Mouse (Mus musculus) kidney, postnatal 25 days (tissue): ENCODE results near the gene Cfap99.

Experiments
- DNase-seq, 2 experiments: peaks; one replicate each; pipeline ENCODE4 v3.0.0; 2021; ENCODE audit warnings: mixed read lengths in 2 of 2

The Cfap99 gene

DNA sequence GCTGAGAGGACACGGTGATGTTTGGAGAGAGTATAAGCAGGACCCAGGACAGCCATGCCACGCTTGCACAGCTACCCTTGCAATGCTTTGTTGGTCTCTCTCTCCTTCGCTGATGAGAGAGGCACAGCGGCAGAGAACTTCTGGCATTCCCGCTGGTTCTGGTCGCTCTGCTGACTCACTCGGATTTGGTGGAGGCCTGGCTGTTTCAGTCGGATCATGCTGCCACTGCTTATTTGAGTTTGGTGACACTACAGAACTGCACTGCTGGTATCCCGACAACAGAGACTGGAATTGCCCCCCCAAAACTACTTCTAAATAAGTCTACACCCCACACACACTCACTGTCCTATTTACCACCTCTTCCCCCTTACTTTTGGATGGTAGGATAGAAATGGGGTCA, 9.2 kb upstream of the Cfap99 start:
- DNase-seq, result no peak

DNA sequence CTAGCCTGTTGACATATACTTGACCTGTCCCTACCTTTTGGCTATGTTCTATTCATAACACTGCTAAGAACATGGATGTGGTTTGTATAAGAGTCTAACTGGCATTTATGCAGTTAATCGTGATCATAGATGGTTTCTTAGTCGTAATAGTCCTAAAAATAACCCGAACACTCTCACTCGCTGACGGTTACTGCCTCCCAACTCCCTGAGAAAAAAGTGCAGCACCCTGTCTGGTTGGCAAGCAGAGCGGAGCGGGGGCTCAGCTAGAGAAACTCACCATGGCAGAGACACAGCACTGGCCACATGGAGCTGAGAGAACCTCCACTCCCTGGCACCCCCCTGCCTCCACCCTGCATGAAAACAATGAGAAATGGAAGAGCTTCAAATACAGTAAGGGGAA, 7.4 kb upstream of the Cfap99 start:
- DNase-seq, result no peak

DNA sequence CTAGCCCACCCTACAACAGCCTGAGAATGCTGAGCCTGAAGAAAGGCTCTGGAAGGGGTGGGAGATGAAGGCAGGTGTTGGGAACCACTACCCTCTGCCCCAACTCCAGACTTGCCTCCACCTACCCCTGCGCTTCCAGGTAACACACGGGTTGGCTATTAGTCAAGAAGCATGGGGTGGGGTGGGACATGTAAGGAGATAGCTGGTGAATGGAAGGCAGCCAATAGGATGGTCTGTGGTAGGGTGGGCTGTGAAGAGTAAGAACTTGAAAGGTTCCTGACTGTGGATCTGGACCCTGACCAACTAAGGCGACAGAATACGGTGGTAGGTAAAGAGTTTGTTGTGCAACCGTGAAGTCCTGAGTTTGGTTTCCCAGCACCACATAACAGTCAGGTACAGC, 5.0 kb upstream of the Cfap99 start:
- DNase-seq, result peak in 1 of 2 experiments; percentile 6

DNA sequence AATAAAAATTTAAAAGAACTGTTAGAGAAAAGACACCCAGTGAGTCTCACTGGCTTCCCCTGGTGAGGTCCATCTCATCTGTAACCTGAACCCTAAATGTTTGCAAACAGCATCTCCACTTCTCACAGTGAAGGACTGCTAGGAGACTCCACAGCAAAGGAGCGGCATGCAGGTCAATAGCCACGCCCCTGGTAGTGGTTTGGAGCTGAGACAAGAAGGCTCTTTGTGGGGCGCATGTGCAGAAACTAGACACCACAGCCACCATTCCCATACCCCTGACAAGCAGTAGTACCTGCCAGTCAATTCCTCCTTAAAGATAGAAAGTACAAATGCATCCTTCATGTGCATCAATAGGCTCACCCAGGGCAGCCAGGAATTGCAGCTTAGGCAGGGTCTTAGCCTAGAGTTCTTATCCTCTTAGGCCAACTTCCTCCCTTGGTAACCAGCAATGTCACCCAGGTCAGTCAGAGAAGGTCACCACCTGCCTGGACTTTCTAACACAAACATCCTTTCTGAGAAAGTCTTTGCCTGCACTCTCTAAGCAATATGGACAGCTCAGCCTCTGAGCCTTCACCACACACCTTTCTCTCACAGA, 4.1 kb upstream of the Cfap99 start:
- no peak for DNase-seq

DNA sequence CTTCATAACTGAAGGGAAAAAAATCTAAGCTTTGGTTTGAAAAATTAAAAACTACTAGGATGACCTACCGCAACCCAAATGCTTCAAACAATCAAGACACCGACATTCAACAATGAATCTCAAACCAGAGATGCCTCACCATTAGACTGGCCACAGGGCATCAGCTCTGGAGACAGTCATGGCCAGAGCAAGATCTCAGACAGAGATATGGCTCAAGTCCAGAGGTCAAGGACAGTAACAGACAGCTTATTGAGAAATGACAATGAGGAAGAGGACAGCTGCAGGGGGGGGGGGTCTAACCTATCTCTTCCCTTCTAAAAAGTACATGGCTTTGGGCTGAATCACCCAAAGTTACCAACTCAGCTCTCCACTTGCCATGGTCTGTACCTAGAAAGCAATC, 3.1 kb upstream of the Cfap99 start:
- no peak for DNase-seq

DNA sequence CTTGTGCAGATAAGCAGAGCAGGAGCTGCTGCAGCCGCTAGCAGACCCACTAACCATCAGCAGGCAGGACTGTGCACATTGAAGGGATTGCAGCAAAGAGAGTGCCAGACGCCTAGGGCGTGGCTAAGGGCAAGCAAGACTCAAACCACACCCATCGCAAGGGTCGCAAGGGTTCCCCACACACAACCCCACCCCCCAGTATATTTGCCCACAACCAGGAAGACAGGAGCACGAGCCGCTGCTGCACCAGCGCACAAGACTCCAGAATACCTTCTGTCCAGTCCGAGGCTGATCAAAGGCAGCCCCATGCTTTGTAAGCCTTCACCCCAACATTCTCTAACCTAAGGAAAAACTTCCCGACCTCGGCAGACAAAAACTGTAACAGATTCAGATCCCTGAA, 1.9 kb upstream of the Cfap99 start:
- no peak for DNase-seq

DNA sequence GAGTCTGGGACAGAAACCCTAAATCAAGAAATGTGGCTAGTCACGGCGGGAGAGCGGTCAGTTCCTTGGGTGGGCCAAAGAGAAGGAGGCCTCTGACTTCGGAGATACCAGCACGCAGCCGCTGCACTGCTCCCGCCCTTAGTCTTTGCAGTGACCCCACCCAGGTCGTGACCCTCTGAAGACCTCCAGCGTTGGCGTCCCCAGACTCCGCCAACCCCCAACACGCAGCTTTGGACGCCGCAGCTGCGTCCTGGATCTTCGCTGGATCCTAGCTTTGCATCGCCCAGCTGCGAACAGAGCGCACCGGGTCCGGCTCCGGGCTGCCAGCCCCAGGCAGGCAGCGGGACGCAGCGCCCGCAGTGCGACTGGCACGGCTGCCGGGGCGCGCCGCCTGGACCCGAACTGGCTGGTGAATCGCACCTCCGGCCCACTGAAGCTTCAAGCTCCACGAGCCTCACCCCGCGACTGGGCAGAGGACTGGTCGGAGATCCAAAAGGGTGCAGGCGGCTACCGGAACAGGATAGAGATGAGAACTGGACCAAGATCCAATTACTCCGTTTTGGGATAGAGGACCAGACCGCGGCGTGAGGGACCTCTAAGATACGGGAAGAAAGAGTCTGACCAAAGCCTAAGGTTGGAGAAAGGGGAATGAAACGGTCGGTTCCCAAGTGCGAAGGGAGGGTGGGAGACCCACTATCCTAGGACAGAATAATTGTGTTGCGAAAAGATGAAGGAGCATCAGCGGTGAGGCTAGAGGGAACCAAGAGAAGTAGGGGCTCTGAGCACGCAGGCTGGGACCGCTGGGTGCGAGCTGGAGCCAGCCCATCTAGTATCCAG, 1.2 kb upstream of the Cfap99 start:
- no peak for DNase-seq

DNA sequence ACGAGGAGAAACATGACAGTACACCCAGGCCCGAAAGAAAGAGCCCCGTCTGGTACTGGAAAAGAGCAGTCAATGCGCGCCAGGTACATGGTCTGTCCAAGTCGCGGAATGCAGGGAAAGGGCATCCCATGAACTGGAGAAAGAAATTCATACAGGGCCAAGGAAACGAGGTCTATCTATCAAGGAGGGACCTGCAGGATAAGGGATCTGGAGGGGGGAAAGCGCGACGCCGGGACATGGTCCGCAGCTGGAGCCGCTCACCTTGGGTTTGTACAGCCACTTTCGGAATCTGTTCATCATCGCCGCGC, 608 bp upstream of the Cfap99 start:
- no peak for DNase-seq

DNA sequence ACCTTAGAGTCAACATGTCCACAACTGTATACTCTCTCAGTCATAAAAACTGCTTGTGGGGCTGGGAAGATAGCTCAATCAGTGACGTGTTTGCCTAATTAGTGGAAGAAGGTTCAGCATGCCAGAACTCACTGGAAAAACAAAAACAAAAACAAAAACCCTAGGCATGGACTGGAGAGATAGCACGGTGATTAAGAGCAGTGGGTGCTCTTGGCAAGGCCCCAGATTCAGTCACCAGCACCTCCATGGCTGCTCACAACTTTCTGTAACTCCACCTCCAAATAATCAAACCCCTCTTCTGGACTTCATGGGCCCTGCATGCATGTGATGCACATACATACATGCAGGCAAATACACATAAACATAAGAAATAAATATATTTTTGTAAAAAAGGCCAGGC, 886 bp downstream of the Cfap99 start:
- DNase-seq, result no peak

DNA sequence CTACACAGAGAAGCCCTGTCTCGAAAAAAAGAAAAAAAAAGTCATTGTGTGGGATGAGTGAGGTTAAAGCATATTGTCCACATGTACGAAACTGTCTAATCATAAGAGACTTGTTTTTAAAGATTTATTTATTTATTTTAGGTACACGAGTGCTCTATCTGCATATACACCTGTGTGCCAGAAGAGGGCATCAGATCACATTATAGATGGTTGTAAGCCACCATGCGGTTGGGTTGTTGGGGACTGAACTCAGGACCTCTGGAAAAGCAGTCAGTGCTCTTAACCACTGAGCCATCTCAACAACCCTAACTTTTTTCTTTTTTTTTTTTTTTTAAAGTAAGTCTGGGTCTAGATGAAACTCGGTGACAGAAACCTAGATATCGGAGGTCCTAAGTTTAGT, 5.0 kb downstream of the Cfap99 start:
- no peak for DNase-seq

DNA sequence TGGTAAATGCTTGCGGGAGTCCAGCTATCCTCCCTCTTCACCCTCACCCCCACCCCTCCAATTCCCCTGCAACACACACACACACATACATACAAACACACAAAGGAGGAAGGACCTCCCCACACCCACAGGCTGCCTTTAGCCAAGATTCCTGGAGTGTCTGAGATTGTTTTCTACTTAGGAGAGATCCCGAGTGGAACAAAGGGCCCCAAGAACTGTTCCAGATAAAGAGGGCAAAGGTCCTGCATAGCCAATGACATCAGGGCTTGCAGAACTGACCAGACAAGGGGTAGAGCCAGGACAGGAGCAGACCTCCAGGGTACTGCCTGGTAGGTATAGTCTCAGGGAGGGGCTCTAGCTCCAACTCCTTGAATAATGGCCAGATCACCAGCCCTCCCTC, 6.3 kb downstream of the Cfap99 start:
- no peak for DNase-seq

DNA sequence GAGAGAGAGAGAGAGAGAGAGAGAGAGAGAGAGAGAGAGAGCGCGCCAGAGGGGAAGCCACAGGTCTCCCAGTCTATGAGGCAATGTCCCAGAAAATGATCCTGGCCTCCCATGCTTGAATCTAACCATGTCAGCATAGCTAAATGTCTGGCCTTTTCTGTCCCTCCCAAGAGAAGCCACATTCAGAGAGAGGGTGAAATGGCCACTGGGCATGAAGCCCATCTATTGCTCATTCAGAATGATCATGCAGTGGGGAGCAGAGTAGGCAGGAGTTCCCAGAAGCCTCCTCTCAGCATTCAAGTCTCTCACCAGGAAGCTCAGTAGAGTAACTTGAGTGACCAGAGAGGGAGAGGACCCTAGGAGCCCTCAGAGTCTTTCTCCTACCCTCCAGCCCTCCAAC, 6.7 kb downstream of the Cfap99 start:
- DNase-seq, result no peak

DNA sequence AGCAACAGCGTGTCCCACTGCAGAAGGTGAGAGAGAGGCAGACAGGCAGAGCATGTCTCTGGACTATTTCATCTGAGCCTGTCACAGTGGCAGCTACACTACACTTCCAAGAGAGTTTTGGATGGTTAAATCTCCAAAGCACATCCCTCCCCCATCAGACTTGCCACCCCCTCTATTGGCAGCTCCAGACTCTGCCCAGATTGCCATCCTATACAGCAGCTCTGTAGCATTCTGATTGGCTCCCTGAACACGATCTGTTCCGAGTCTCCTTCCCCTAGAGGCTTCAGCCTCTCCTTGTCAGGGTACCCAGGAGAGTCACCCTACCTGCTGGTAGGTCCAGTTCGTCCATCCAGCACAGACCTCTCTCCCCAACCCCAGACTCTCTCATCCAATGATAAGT, 9.7 kb downstream of the Cfap99 start:
- no peak for DNase-seq

DNA sequence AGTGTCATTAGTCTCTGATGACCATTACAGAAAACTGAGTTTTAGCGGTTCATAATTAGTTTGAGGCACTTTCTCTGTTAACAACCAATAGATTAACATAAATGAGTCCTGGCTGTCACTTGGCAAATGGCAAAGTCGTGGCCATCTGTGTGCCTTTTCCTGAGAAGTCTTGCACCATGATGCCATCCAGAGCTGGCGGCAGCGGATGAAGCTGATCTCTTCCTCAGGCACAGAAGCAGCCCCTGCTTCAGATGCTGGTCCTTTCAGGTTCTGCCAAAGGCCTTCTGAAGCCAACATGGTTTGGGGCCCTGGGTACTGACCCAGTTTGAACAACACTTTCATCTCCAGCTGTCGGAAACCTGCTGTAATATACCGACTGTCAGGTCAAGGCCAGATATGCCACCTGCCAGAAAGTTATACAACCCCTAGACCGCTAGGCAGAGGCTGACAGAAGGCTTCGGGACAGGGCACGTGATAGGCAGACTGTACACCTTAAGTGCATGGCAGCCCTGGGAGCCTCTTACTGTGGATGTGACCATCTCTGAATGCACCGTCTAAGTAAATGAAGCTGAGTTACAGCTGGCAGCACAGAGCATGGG, 10.6 kb downstream of the Cfap99 start:
- no peak for DNase-seq

DNA sequence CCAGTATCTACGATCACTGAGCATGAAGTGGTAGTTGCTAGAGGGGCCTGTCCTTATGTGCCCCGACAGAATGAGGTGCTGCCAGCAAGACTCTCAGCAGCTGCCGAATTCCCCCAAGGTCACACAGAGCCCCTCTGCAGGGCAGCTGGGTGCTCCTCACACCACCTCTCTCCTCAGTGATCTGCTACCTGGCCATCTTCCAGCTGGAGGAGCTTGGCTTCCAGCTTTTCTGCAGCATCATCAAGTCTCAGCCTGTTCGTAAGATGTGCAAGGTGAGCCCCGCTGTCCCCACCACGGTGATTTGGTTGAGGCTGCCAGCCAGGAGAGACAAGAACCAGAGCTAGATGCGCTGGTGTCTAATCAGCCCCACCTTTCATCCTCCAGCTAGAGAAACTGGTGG, 14.0 kb downstream of the Cfap99 start:
- no peak for DNase-seq

DNA sequence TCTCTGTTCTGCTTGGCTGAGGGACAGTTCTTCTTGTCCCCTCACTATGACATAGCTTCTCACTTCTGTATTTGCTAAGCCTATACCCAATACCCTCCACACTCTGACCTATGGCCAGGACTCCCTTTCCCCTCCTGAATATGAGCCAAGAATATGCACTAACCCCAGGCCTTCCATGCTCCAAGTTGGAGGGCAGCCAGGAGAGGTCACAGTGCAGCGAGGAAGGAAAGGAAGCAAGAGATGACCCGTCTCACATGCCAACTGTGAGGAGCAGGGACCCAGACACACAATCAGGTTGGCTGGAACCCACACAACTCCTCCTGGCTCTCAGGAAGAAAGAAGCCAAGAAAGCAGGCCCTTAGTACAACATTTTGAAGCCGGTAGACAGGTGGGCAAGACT, 20.6 kb downstream of the Cfap99 start:
- DNase-seq, result peak; percentile 30 to 51

DNA sequence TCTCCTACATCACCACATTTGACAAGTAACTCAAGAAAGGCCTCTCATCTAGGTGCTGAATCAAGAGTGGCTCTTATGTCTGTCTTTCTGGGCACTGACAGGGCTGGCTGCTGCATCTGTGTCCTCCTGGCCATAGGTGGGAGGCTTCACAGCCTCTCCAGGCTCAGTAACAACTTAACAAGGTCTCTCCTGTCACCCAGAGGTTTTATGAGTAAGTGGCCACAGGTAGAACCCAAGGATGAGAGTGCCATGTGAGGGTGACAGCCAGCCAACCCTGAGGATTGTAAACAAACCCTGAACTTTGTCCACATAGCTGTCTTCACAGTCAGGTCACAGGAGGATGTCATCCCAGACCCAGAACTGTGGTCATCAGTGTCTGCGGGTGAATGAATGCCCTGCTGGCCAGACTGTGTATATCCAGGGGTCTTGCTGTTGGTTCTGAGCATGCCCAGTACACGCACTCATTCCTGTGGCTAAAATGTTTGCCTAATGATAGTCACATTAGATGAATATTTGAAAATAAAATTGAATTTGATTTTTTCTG, 31.2 kb downstream of the Cfap99 start:
- no peak for DNase-seq

DNA sequence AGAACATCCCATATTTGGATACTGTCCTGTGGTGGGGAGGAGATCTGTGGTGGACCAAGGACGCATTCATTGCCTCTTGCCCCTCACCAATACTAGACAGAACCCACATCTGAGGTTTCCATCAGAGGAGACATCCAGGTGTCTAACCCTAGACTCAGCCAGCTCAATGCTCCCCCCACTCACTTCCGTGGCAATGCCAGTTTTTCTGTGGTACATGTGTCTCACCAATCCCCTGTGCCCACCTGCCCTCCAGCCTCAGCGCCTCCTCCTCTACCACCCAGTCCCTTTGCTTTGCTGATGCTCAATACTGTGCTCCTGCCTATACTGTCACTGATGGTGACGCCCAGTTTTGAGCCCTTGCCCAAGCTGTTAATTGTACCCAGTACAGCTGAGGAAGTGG, 32.8 kb downstream of the Cfap99 start:
- no peak for DNase-seq

DNA sequence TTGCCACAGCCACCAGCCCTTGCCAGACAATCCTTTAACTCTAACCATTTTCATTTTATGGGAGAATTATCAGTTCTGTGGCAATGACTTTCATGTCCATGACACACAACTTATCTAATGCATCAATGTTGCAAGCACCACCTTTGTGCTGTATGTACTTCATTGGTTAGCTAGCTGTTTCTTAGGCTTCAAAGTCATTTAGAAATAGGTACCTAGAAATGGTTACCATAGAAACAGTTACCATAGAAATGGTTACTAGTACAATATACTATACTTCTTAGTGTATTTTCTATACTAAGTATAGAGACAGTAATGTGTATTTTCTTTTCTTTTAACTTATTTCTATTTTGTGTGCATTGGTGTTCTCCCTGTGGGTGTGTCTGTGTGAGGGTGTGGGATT, 36.9 kb downstream of the Cfap99 start:
- DNase-seq, result no peak

DNA sequence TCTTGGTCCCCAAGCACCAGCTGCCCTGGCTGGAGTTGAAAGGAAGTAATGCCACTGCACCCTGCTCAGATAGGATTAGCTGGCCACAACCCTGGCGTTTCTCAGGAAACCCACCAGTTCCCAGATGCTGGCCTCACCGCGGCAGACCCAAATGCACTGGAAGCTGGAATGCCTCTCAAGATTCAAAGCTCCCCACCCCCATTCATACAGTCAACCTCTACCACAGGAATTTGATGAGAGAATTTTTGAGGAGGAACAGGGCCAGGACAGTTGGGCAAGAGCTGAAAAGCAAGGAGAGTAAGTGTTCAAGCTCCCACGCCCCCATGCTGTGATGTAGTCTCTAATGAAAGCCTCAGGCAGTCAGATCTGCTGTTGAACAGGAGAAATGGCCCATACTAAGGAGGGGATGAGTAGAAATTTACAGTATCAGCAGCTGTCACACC, 37.9 kb downstream of the Cfap99 start:
- no peak for DNase-seq

DNA sequence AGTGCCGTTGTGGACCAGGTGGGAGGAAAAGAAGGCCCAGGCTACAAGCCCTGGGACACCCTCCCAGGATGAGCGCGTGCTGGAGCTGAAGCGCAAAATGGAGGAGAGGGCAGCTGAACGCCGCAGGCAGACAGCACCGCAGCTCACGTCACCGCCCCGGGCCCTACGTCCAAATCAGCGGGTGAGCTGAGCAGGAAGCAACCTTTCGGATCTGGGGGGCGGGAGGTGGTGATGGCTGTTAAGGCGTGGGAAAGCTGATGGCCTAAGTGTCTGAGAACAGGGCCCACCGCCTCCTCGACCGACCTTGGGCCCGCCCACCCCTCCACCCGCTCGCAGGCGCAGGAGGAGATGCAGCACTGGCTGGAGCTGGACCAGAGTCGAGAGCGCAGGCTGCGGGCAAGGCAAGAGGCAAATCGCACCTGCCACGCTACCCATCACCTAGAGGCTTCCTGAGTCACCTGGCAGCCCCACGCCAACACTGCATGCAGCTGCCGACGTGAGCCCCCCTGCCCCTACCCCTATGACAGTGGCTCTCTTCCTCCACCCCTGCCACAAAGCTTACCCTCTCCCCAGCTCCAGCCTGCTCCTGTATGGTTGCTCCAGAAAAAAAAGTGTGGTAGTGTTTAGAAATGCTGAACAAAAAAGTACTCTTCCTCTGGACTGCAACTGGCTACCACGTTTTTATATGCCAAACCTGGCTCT, 38.6 kb downstream of the Cfap99 start:
- DNase-seq, result peak; percentile 7 to 45

DNA sequence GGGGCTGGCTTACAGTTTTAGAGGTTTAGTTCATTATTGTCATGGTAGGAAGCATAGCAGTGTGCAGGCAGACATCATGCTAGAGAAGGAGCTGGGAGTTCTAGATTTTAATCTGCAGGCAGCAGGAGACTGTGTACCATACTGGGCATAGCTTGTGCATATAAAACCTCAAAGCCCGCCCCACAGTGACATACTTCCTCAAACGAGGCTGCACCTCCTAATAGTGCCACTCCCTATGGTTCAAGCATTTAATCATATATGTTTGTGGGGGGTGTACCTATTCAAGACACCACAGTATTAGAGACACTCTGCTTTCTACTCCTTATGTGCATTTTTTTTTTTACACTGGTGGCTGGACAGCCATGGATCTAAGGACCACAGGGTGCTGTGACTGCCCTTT, 41.7 kb downstream of the Cfap99 start:
- no peak for DNase-seq

DNA sequence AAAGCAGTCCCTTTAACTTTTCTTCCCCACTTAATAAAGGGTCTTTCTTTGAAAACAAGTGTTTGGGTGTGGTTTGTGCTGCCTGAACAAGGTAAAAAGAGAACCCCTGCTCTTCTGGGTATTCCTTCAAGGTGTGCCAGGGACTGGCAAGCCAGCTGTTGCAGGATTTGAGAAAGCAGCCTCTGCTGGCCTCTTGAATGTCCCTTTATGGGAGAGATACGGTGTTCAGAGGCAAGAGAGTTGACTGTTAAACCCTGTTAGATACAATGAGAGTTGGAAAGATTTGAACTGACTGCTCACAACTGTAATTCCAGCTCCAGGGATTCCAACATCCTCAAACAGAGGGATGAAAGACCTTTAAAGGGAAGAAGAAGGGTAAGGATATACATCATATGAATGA, 45.7 kb downstream of the Cfap99 start:
- DNase-seq, result no peak
